Mouse (Mus musculus): ENCODE results near the gene Birc5. TPM values are rescaled to one million over a fixed set of nuclear protein-coding genes. Genes with fewer than 3 reads are reported as not detected.

Gene Birc5
- polyA plus RNA-seq, 1 experiment, result 69.8 TPM

GRCm38 (mm10) chr11:117816389-117816996 is 32.6 kb upstream of the Birc5 start:
- H3K27me3 ChIP-seq (replicated peaks), result no peaks in the 10 kb centered on the region

GRCm38 (mm10) chr11:117819095-117819494 is 30.0 kb upstream of the Birc5 start:
- Histone ChIP-seq H3K36me3 (replicated peaks; ENCODE audit: low read length) (peaks cover 95% of the 10 kb centered on the region), H3K27me3 (replicated peaks) (peaks cover 2% of the 10 kb centered on the region), H3K4me3 (replicated peaks) (no peak overlapping the region), H3K4me1 (peaks cover 48% of the 10 kb centered on the region), H3K9me3 (no peaks in the 10 kb centered on the region)
- TF ChIP-seq FLI1 (IDR thresholded peaks at IDR 0.05; ENCODE audit: low read length), result no peak
- no peak for TF ChIP-seq GATA1 (IDR thresholded peaks at IDR 0.05; ENCODE audit: borderline replicate concordance, low read length)

More at GRCm38 (mm10) chr11:117816389-117816996, 32.6 kb upstream of the Birc5 start:
- Histone ChIP-seq H3K4me3 (replicated peaks) (peak overlapping the region; percentile 40), H3K36me3 (replicated peaks; ENCODE audit: low read length) (peaks cover 94% of the 10 kb centered on the region), H3K4me1 (peaks cover 56% of the 10 kb centered on the region), H3K9me3 (no peaks in the 10 kb centered on the region)
- TF ChIP-seq FLI1 (IDR thresholded peaks at IDR 0.05; ENCODE audit: low read length) (no peak), GATA1 (IDR thresholded peaks at IDR 0.05; ENCODE audit: borderline replicate concordance, low read length) (no peak)

- Histone ChIP-seq H3K27me3 (replicated peaks) (peaks cover 2% of the 10 kb centered on the region), H3K9me3 (no peaks in the 10 kb centered on the region), H3K4me1 (peaks cover 48% of the 10 kb centered on the region), H3K36me3 (replicated peaks; ENCODE audit: low read length) (peaks cover 84% of the 10 kb centered on the region), H3K4me3 (replicated peaks) (no peak overlapping the region)
- no peak for TF ChIP-seq GATA1 (IDR thresholded peaks at IDR 0.05; ENCODE audit: borderline replicate concordance, low read length)
- TF ChIP-seq FLI1 (IDR thresholded peaks at IDR 0.05; ENCODE audit: low read length), result no peak
These were observed 28.9 kb upstream of the Birc5 start for GRCm38 (mm10) chr11:117820173-117820572.

GRCm38 (mm10) chr11:117821868-117822267 is 27.2 kb upstream of the Birc5 start:
- no peak overlapping the region for H3K4me3 ChIP-seq (replicated peaks)
- no peak for TF ChIP-seq FLI1 (IDR thresholded peaks at IDR 0.05; ENCODE audit: low read length)
- no peak for TF ChIP-seq GATA1 (IDR thresholded peaks at IDR 0.05; ENCODE audit: borderline replicate concordance, low read length)
- peaks cover 55% of the 10 kb centered on the region for H3K4me1 ChIP-seq
- H3K27me3 ChIP-seq (replicated peaks), result peaks cover 14% of the 10 kb centered on the region
- no peaks in the 10 kb centered on the region for H3K9me3 ChIP-seq
- peaks cover 69% of the 10 kb centered on the region for H3K36me3 ChIP-seq (replicated peaks; ENCODE audit: low read length)

GRCm38 (mm10) chr11:117822728-117823241 is 26.3 kb upstream of the Birc5 start:
- H3K27me3 ChIP-seq (replicated peaks), result peaks cover 23% of the 10 kb centered on the region
- peaks cover 60% of the 10 kb centered on the region for H3K36me3 ChIP-seq (replicated peaks; ENCODE audit: low read length)
- H3K4me3 ChIP-seq (replicated peaks), result no peak overlapping the region
- TF ChIP-seq GATA1 (IDR thresholded peaks at IDR 0.05; ENCODE audit: borderline replicate concordance, low read length) (no peak), FLI1 (IDR thresholded peaks at IDR 0.05; ENCODE audit: low read length) (no peak)
- no peaks in the 10 kb centered on the region for H3K9me3 ChIP-seq
- H3K4me1 ChIP-seq, result peaks cover 60% of the 10 kb centered on the region

- TF ChIP-seq GATA1 (IDR thresholded peaks at IDR 0.05; ENCODE audit: borderline replicate concordance, low read length) (no peak), FLI1 (IDR thresholded peaks at IDR 0.05; ENCODE audit: low read length) (no peak)
- peaks cover 67% of the 10 kb centered on the region for H3K4me1 ChIP-seq
- H3K27me3 ChIP-seq (replicated peaks), result peaks cover 26% of the 10 kb centered on the region
- no peak overlapping the region for H3K4me3 ChIP-seq (replicated peaks)
- no peaks in the 10 kb centered on the region for H3K9me3 ChIP-seq
- H3K36me3 ChIP-seq (replicated peaks; ENCODE audit: low read length), result peaks cover 54% of the 10 kb centered on the region
These were observed 25.6 kb upstream of the Birc5 start for GRCm38 (mm10) chr11:117823411-117823810.

- no peaks in the 10 kb centered on the region for H3K9me3 ChIP-seq
- peaks cover 26% of the 10 kb centered on the region for H3K27me3 ChIP-seq (replicated peaks)
- H3K4me3 ChIP-seq (replicated peaks), result peak overlapping the region; percentile 90
- H3K36me3 ChIP-seq (replicated peaks; ENCODE audit: low read length), result peaks cover 45% of the 10 kb centered on the region
- TF ChIP-seq GATA1 (IDR thresholded peaks at IDR 0.05; ENCODE audit: borderline replicate concordance, low read length), result no peak
- no peak for TF ChIP-seq FLI1 (IDR thresholded peaks at IDR 0.05; ENCODE audit: low read length)
- H3K4me1 ChIP-seq, result peaks cover 76% of the 10 kb centered on the region
These were observed 24.7 kb upstream of the Birc5 start for GRCm38 (mm10) chr11:117824060-117824969.

- Histone ChIP-seq H3K27me3 (replicated peaks) (peaks cover 29% of the 10 kb centered on the region), H3K4me3 (replicated peaks) (peak within 1 kb of the TSS; percentile 90), H3K9me3 (no peaks in the 10 kb centered on the region), H3K36me3 (replicated peaks; ENCODE audit: low read length) (peaks cover 33% of the 10 kb centered on the region), H3K4me1 (peaks cover 88% of the 10 kb centered on the region)
- TF ChIP-seq GATA1 (IDR thresholded peaks at IDR 0.05; ENCODE audit: borderline replicate concordance, low read length), result no peak
- TF ChIP-seq FLI1 (IDR thresholded peaks at IDR 0.05; ENCODE audit: low read length), result no peak; the same call in 1 of the 2 replicates
These were observed 23.5 kb upstream of the Birc5 start, which contains the start of the genes Afmid and Tk1 for GRCm38 (mm10) chr11:117825333-117826101. Gene Afmid, plus strand, starts transcription at chr11:117825924. Gene Tk1, minus strand, starts transcription at chr11:117826092.

- Histone ChIP-seq H3K27me3 (replicated peaks) (peaks cover 32% of the 10 kb centered on the region), H3K36me3 (replicated peaks; ENCODE audit: low read length) (peaks cover 28% of the 10 kb centered on the region), H3K4me1 (peaks cover 92% of the 10 kb centered on the region), H3K4me3 (replicated peaks) (no peak overlapping the region), H3K9me3 (no peaks in the 10 kb centered on the region)
- TF ChIP-seq FLI1 (IDR thresholded peaks at IDR 0.05; ENCODE audit: low read length) (no peak), GATA1 (IDR thresholded peaks at IDR 0.05; ENCODE audit: borderline replicate concordance, low read length) (no peak)
These were observed 22.9 kb upstream of the Birc5 start for GRCm38 (mm10) chr11:117826164-117826563.

All from megakaryocyte, embryonic 14.5 days (primary cell).